Mouse (Mus musculus): ENCODE measurements around the gene Creb5.

- TF ChIP-seq TAL1 (IDR thresholded peaks at IDR 0.05; ENCODE audit: low read length) (no peak), GATA1 (IDR thresholded peaks at IDR 0.05; ENCODE audit: low read length) (no peak)
These were observed 19.1 kb downstream of the Creb5 start for GRCm38 (mm10) chr6:53306156-53306555.

Measured in erythroblast, embryonic 14.5 days (primary cell).